Mouse (Mus musculus) gastrocnemius, adult 18-20 months (tissue): ENCODE measurements around the gene Sumo1. TPM values are rescaled to one million over a fixed set of nuclear protein-coding genes. Genes with fewer than 3 reads are reported as not detected.
A peak's percentile ranks its signal among the peaks of the same experiment; 100 is the strongest.
"Not testable (repeated sequence)": the region's sequence is repeated elsewhere in the genome, so short reads cannot be mapped to it uniquely, and the experiment has no call there.

Experiments
- DNase-seq: peaks from one replicate; pipeline ENCODE4 v3.0.0; 2021; ENCODE audit warnings: low spot score
- long read RNA-seq, 2 experiments: library from polyadenylated mRNA; stranded (forward); transcript quantifications; one replicate each; pipeline ENCODE4 v2.0.0; 2021
- total RNA-seq, 2 experiments: library from RNA; stranded (reverse); gene quantifications; 2 replicates each; pipeline ENCODE4 v1.2.3; 2021

Sumo1 gene
- 10 to 100 TPM; 57.1 to 63.8 TPM for total RNA-seq
- long read RNA-seq, experiment 1, transcript Sumo1-201 (5 exons, 1,215 nt) = major isoform, 68 of 91 reads
- long read RNA-seq, experiment 1, partial matches to known transcripts = 10 of 91 reads
- long read RNA-seq, experiment 1, other reads (novel, unspliced or antisense) = 13 of 91 reads
- long read RNA-seq, experiment 2, transcript Sumo1-201 (5 exons, 1,215 nt) = major isoform, 78 of 103 reads
- long read RNA-seq, experiment 2, partial matches to known transcripts = 13 of 103 reads
- long read RNA-seq, experiment 2, other reads (novel, unspliced or antisense) = 12 of 103 reads

GRCm38 (mm10) chr1:59670641-59671168, at the start of gene Sumo1:
TSS of gene Sumo1 (minus strand) at chr1:59670834.
- peak; percentile 81 for DNase-seq

GRCm38 (mm10) chr1:59719900-59720299, 49.3 kb upstream of the Sumo1 start:
- DNase-seq = peak; percentile 20

- no peak for DNase-seq
These were observed 31.1 kb upstream of the Sumo1 start for GRCm38 (mm10) chr1:59701766-59702165.

GRCm38 (mm10) chr1:59698207-59698606, 27.6 kb upstream of the Sumo1 start:
- DNase-seq = no peak

GRCm38 (mm10) chr1:59697751-59698150, 27.1 kb upstream of the Sumo1 start:
- no peak for DNase-seq

- DNase-seq = no peak
These were observed 19.8 kb upstream of the Sumo1 start for GRCm38 (mm10) chr1:59690467-59690866.

- no peak for DNase-seq
These were observed 16.9 kb upstream of the Sumo1 start for GRCm38 (mm10) chr1:59687493-59687892.

GRCm38 (mm10) chr1:59684819-59685755, 14.5 kb upstream of the Sumo1 start, which contains the start of gene Nop58:
TSS of gene Nop58 (plus strand) at chr1:59684971.
- peak; percentile 92 for DNase-seq

- peak; percentile 13 for DNase-seq
These were observed 13.5 kb upstream of the Sumo1 start for GRCm38 (mm10) chr1:59683926-59684818.

GRCm38 (mm10) chr1:59673661-59674060, 3.0 kb upstream of the Sumo1 start:
- no peak for DNase-seq

- peak; percentile 4 for DNase-seq
These were observed 538 bp downstream of the Sumo1 start for GRCm38 (mm10) chr1:59669962-59670630.

GRCm38 (mm10) chr1:59668871-59669270, 1.8 kb downstream of the Sumo1 start:
- no peak for DNase-seq

- DNase-seq = no peak
These were observed 7.0 kb downstream of the Sumo1 start for GRCm38 (mm10) chr1:59663456-59664135.

- DNase-seq = no peak
These were observed 14.1 kb downstream of the Sumo1 start for GRCm38 (mm10) chr1:59656244-59657171.

GRCm38 (mm10) chr1:59653243-59653911, 17.3 kb downstream of the Sumo1 start:
- no peak for DNase-seq

GRCm38 (mm10) chr1:59651201-59651819, 19.3 kb downstream of the Sumo1 start:
- no peak for DNase-seq

GRCm38 (mm10) chr1:59646502-59646901, 24.1 kb downstream of the Sumo1 start:
- not testable (repeated sequence) for DNase-seq

GRCm38 (mm10) chr1:59642488-59642887, 28.1 kb downstream of the Sumo1 start:
- DNase-seq = no peak
